Mouse (Mus musculus) spleen, postnatal 14 days (tissue): Measurements from ENCODE around the gene Mafg.
"Not testable (repeated sequence)": the region's sequence is repeated elsewhere in the genome, so short reads cannot be mapped to it uniquely, and the experiment has no call there.

ENCODE experiments used
- DNase-seq, 2 experiments: peaks; one replicate each; pipeline ENCODE4 v3.0.0; 2021 to 2022; ENCODE audit warnings: low spot score in 2 of 2

Gene Mafg

DNA sequence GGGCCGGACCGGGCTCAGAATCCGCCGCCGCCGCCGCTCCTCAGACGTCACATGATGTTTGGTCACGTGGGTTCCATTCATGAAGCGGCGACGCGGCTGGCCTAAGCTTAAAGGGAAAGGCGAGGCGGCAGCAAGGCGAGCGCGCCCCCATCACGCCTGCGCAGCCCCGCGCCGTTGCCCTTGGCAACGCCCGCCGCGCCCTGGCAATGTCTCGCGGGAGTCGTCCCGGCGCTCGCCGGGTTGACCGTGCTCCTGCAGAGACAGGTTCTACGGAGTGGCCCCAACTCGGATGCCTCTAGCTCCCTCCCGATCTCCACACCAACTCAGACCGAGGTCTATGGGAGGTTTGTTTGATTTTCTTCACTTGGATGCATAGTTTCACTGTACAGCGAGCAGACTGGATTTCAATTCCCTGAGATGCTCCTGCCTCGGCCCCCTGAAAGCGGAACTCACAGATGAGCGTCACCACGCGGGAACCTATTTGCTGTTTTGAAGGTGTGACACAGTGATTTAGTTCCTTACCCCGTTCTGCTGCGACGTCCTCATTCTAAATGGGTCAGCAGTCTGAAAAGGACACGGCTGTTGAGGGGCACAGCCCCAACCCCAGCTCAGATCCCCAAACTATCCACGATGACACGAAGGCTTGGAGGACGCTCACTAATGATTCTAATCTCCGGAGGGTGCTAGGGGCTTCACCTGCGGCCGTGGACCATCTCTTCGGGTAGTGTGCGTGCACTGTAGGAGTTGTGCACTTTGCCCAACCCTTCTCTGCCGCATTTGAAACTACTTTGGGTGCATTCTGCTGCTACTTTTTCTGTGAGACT lies at the start of gene Mafg:
Gene Mafg (minus strand): TSS at position 81 of the 824 bp plus-strand sequence.
- DNase-seq = peak; percentile 79 to 85

DNA sequence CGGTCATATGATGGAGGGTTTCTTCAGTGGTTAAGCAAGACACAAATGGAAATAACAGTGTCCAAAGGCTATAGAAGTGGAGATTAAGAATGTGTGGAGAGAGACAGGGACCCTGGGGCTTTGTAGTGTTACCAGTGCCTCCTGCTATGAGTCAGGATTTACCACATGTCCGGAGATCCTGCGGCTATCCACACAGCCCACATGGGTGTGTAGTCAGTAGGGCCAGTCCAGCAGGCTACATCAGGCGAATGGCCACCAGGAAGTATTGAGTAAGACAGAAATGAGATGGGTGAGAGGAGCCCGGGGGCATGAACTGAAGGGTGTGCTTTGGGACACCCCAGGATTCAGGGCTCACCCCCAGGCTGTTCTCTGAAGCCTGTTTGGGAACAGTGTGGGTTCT lies 49.3 kb upstream of the Mafg start:
- no peak for DNase-seq

DNA sequence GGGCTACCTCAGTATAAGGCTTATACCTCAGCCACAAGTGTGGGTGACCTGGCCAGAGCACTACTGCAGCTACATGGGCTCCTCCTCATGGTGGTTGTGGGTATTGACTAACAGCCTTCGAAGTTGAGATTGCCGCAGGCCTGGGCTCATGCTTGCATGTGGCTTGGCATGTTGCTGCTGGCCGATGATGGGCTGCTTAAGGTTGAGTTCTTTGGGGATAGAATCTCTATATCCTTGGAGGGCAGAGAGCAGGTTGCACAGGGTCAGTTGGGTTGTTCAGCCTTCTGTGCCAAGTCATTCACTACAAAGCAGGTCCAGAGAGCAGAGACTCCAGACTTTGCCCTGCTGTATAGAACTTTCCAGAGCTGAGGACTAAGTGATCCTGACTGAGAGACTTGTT lies 46.5 kb upstream of the Mafg start:
- DNase-seq = peak in 1 of 2 experiments; percentile 40

DNA sequence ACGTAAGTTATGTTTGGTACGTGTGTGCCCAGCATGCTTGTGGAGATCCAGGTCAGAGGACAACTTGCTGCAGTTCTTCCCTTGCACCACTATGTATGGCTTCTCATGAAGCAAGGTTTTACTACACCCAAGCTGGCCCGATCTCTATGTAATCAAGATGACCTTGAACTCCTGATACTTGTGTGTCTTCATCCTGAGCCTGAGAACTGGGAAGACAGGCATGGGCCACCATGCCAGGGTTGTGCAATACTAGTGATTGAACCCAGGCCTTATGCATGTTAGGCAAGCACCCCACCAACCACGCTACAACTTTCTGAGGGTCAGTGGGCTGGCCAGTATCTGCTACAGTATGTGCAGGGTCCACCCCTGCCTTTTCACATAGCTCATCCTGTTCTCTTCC lies 43.6 kb upstream of the Mafg start:
- no peak for DNase-seq

DNA sequence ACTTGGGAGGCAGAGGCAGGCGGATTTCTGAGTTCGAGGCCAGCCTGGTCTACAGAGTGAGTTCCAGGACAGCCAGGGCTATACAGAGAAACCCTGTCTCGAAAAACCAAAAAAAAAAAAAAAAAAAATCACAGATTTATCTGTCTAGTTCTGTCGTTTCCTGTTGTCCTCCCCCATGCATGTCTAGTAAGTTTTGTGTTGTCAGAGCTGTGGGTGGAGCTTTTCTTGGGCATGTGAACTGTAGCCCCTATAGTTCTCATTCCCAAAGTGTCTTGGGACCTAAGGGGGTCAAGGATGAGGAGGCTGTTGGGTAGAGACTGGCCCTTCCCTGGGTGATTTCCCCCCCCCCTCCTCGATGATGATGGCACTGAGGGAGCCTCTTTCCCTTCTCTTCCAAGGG lies 42.5 kb upstream of the Mafg start:
- not testable (repeated sequence) for DNase-seq

DNA sequence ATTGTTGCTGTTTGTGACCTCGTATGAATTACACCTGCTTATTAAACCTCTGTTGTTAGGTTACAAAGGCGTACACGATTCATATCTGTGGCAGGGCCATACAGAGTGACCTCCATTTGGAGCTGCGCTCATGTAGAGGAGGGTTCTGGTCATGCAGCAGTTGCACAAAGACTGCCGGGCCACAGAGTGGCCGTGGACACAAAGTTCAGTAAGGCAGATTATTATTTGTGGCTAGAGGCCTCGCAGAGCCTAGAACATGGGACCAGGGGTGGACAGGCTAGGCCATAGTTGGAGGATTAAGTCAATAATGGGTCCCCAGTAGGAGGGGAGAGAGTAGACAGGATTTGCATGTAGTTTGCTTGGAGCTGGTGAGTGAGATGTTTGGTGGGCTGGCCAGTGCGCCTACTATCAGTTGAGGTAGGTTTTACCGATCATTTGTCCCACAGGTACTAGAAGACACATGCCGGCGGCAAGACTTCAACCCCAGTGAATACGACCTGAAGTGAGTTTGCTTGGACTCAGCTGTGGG lies 40.3 kb upstream of the Mafg start:
- no peak for DNase-seq

DNA sequence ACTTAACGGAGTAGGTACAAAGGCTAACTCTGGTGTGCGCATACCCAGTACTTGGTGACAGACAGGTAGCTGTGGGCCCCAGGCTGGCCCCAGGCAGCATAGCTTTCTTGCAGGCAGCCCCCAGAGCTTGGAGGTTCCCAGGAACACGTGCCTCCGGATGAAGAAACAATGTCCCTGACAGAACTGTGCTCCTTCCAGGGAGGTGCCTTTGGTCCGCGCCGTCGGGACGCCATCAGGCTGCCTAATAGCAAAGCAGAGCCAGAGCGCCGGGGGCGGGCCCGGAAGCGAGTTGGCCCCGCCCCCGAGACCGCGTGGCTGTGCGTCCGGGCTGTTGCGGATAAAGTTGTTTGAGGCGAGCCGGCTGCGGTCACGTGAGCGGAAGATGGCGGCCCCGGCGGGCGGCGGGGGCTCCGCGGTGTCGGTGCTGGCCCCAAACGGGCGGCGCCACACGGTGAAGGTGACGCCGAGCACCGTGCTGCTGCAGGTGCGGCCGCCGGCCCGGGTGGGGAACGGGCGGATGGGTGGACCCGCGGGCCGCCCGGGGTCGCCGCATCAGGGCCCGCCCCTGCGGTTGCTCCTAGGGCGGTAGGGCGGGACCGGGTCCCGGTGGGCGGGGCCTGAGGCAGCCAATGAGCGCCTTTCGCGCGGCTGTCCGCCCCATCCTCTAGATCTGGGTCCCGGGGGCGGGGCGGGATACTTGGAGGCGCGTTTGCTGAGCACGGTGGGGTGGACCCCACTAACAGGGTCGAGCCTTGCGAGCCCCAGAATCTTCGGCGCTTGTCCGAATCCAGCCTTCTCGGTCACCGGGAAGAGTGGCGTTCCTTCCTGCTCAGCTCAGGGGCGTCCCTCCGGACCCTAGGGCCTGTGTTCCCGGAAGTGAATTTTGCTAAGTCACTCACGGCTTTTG lies 39.5 kb upstream of the Mafg start, which contains the start of gene Aspscr1:
Gene Aspscr1 (plus strand): TSS at position 287 of the 907 bp plus-strand sequence.
- DNase-seq = peak; percentile 93 to 94

DNA sequence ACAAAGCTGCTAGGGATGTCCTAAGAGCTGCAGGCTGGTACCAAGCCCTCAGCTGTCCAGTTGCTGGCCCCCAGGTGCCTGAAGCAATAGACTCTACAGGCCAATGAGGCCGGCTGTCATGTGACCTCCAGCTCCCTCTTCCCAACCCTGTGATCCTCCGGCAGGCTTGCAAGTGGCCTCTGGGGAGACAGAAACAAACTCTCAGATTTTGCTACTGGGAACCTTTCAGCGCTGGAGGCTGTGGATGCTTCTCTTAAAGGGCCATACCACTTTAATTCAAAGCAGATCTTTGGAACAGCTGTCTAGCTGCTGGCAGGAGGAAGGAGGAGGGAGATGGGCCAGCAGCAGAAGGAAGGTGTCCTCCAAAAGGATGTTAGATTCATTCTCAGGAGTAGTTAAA lies 33.2 kb upstream of the Mafg start:
- no peak for DNase-seq

DNA sequence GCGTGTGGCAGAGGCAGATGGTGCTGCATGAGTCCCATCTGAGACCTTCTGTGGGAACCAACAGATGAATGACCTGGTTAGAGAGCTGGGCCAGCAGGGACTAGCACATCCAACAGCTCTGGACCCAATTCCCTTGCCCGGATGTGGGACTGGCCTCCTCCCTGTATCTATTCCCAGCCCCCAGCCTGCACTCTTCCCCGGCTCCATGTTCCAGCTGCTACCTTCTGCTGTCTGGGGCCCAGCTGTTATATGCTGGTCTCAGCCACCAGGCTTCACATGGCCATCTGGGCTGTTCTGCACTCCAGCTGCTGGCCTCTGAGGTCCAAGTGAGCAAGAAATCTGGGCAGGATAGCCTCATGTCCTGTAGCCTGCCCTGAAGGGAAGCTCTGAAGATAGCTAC lies 32.0 kb upstream of the Mafg start:
- DNase-seq = no peak

DNA sequence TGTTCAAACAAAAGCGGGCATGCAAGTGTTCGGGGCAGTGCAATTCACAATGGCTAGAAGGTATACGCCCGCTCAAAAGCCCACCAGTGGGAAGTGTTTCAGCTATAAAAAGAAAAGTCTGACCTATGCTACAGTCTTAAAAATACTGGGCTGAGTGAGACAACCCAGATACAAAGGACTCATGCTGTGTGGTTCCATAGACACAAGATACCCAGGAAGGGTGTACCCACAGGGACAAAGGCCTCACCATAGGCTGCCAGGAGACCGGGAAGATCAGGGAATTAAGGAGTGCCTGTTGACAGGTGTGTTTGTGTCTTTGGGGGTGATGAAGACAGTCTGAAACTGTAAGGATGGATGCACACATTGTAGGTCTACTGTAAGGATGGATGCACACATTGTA lies 30.3 kb upstream of the Mafg start:
- no peak for DNase-seq

DNA sequence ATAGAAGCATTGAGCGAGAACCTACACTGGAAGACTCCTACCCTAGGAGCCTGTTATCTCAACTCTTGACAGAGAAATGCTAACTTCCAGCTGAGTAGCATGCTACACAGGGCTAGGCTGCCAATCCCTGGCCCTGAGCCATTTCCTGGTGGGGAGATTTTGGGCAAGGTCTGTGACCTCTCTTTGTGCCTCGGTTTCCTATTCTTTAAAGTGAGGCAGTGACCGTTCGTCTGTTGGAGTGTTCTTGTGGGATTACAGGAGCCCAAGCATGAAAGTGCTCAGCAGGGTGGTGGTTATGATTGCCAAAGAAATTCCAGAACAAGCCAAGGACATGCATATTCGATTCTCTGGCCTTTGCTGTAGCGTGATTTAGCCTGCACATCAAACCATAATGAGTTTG lies 29.4 kb upstream of the Mafg start:
- DNase-seq = no peak

DNA sequence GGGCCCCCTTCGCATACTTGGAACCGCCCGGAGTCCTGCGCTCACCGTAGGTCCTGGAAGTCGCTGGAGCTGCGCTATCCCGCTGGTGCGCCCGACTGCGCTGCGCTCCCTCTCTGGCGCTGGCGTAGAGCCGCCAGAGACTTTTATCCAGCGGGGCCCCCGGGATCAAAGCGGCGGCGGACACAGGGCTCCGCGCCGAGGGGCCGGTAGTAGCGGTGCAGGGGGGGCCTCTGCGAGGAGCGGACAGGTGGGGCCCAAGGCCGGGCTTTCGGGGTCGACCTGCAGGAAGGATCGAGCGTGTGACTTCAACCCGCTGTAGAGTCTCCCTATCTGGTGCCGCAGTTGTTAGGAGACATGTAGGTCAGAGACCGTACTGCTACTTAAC lies 27.7 kb upstream of the Mafg start, which contains the start of gene Notum:
Gene Notum (minus strand): TSS at position 100 of the 385 bp plus-strand sequence.
- no peak for DNase-seq

DNA sequence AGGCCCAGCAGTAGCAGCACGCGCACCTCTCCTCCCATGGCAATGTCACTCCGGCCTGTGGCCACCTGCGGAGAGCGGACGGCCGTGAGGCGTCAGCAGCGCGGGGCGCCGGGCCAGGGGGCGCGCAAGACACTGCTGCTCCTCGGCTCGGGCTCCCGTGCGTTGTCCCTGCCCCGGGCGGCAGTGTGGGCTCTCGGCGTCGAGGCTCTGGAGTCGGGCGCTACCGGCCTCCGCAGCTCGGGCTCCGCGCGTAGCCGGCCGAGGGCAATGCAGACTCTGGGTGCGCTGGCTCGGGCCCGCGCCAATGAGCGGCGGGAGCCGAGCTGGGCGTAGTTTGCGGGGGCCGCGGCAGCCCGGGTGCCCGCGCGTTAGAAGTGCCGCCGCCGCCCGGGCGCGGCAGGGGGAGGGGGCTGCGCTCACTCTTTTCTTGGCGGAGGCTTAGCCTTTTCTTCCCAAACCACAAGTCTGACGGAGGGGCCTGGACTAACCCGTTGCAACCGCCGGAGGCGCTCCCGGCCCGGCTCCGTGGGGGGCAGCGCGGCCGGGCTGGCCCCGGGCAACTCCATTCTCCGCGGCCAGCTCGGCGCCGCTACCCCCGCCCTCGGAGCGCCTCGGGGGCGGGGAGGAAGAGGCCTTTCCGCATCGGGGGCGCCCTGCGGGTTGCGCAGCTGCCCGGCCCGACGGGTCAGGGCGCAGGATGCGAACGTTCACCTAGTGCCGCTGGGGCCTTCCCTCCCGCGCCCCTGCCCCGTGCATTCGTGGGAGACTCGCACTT lies 27.1 kb upstream of the Mafg start:
- no peak for DNase-seq

DNA sequence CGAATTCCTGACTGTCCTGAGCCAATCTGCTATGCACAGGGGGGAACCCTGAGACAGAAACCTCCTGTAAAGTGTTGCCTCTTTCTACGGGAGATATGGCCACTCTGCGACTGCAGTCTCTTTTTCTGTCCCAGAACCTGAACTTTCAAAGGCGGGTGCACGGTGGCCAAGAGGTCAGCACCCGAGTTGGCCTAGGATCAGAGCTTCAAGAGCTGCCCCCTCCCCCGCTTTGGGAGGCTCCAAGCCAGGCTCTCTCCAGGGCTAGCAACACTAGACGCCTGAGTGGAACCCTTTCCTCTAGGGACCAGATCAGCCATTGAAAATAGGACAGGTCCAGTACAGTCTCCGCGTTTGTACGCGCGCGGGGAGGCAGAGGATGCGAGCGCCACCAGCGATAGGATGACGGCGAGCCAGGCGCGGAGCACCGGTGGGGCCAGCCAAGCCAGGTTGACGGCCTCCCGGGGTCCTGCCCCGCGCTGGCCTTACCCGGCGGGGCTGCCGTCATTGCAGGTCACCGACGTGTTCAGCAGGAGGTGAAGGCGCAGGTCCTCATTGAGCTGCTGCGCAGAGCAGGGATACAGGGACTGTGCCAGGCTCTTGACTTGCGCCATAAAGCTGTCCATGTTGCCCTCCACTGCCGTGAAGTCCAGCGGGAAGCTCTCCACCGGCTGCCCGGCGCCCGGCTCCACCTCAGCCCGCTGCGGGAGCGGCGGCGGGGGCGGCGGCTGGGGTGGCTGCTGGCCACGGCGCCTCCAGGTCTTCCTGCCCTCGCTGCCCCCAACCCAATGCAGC lies 26.3 kb upstream of the Mafg start:
- no peak for DNase-seq

DNA sequence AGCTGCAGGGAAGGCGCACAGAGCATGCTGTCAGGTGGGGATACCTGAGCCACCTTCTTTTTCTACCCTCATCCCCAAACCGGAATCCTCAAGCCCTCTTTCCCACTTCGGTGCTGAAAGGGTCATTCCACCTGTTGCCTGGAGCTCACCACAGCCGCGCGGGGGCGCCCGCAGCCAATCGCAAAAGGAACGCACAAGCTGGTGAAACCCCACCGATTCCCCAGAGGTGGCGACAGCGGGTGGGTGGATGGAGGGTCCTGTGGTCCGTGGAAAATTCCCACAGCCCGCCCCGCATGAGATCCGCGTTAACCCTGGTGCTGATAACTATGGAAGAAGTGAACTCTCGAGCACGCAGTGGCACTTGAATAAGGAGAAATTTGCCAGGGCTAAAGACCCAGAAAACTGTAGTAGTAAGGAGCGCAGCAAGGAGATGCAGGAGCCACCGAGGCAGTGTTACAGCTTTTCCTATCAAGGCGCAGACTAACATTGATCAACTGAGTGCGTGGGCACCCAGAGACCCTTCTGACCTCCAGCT lies 25.5 kb upstream of the Mafg start:
- peak; percentile 54 to 73 for DNase-seq

DNA sequence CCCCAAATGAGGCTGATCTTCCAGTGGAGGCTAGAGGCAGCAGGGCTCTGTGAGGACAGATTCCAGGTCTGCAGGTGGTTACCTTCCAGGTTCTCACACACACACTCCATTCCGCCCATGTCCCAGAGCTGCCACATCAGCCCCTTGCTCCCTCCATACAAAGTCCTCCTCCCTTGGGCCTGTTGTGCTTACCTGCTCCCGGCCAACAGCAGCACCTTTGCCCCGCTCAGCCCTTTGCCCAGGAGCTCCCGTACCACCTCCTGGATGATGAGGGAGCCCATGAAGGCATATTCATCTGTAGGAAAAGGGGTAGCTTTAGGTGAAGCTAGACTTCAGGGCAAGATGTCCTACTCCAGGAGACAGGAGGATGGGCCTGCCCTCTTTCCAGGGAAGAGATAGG lies 23.9 kb upstream of the Mafg start:
- DNase-seq = no peak

DNA sequence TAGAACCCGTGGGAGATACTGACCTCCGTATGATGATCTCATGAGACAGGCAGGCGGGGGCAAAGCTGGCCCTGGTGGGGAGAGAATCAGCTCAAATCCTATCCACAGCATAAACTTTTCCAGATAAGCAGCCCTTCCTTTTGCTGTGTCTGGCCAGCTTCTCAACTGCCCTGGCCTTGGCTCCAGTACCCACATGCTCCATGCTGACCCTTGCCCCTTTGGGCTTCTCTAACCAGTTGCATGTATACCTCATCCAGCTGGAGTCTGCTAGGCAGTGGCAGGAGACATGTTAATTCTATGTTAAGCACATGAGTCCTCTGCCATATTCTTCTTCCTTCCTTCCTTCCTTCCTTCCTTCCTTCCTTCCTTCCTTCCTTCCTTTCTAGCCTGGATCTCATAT lies 21.3 kb upstream of the Mafg start:
- DNase-seq = no peak

DNA sequence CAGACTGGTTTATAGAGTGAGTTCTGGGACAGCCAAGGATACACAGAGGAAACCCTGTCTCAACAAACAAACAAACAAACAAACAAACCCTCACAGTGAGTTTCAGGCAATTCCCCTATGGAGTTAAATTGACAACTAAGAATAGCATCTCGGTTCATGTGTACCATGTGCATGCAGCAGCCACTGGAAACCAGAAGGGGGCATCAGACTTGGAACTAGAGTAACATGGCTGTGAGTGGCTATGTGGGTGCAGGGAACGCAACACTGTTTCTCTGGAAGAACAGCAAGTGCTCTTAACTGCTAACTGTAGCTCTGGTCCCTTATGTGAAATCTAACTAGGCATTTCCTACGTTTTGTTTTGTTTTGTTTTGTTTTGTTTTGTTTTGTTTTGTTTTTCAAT lies 18.5 kb upstream of the Mafg start:
- DNase-seq = no peak

DNA sequence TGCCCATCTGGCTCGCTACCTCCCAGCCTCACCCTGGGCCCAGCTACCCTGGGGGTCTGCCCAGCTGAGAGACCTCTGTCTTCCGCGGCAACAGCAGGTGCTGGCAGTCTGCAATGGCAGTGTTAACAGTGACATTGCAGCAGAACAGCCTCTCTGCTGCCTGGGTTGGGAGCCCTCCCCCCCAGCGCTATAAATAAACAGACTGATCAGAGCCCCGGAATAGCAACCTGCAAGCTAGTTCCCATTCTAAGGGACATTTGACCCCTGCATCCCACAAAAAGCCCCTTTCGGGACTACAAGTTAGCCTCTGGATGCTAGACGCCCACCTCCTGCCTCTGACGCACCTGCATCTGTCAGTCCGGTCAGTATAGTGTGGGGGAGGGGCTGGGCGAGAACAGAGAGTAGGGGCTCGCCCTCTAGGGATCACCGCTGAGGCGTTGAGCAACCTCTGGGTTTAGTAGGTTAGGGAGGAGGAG lies 14.6 kb upstream of the Mafg start, which contains the start of gene Myadml2:
Gene Myadml2 (minus strand): TSS at position 158 of the 476 bp plus-strand sequence.
- DNase-seq = no peak
